Mouse (Mus musculus): ENCODE data around the gene Sox15.

Sox15 gene

DNA sequence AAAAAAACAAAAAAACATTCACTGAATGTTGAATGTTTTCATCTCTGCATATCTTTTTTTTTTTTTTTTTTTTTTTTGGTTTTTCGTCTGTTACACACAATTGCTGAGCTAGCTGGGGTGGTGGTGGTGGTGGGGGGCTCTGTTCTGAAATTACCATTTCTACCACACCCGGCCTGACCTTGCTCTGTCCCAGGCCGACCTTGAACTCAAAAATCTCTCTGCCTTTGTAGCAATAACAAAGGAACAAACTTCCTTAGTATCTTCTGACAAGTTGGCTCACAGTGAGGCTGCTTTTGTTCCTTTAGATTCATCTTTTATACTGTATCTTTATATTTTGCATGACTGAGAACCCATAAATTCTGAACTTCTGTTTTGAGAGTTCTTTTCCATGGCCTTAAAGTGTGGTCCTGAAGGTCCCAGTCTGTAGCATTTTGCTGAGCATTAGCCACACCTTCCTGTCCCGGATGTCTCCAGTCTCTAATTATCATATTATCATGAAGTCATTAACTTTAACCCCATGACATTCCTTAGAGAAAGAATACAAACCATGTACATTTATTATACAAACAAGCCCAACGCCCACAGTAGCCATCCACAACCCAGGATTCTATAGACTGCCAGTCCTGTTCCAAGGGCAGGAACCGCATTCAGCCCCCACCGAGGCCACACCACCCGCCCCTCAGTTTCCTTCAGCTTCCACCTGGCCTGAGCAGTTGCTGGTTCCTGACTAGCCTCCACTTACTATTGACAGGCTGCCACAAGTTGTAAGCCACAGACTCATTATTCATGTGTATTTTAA lies 48.9 kb downstream of the Sox15 start:
- DNase-seq: no peak

- DNase-seq: no peak
These were observed 49.5 kb downstream of the Sox15 start for GRCm38 (mm10) chr11:69704613-69705010.

All from cerebellum, adult 11-12 months (tissue).